Mouse (Mus musculus) testis, adult 2 months (tissue): ENCODE results near the gene Msrb3. TPM values are rescaled to one million over a fixed set of nuclear protein-coding genes. Genes with fewer than 3 reads are reported as not detected.

Experiments used
- H3K27ac ChIP-seq: fragments of 200-500 bp; 2 replicates; pipeline ENCODE4 v1.5.1; 2012; ENCODE audit warnings: low read depth, low read length; ENCODE audit not compliant: control insufficient read depth, insufficient read depth
- H3K27me3 ChIP-seq: fragments of 200-500 bp; 2 replicates; pipeline ENCODE4 v1.6.1; 2012; ENCODE audit warnings: mild to moderate bottlenecking, low read length, moderate library complexity; ENCODE audit not compliant: control insufficient read depth, insufficient read depth
- H3K36me3 ChIP-seq: fragments of 200-500 bp; 2 replicates; pipeline ENCODE4 v1.6.1; 2012; ENCODE audit warnings: mild to moderate bottlenecking, low read length; ENCODE audit not compliant: control insufficient read depth, insufficient read depth
- H3K4me1 ChIP-seq: fragments of 200-500 bp; 2 replicates; pipeline ENCODE4 v1.6.1; 2012; ENCODE audit warnings: low read length; ENCODE audit not compliant: control insufficient read depth, insufficient read depth
- H3K4me3 ChIP-seq: fragments of 200-500 bp; 2 replicates; pipeline ENCODE4 v1.5.1; 2012; ENCODE audit warnings: low read depth, mild to moderate bottlenecking, low read length, moderate library complexity, mixed read lengths; ENCODE audit not compliant: control insufficient read depth
- CTCF ChIP-seq: fragments of 200-500 bp; IDR thresholded peaks from 2 replicates; pipeline ENCODE4 v1.5.1; 2012; ENCODE audit warnings: low read depth, mild to moderate bottlenecking, inconsistent platforms, low read length, moderate library complexity; ENCODE audit not compliant: control insufficient read depth, insufficient read depth, insufficient replicate concordance
- POLR2A ChIP-seq: fragments of 200-500 bp; IDR thresholded peaks from 2 replicates; pipeline ENCODE4 v1.6.1; 2012; ENCODE audit warnings: low read depth, mild to moderate bottlenecking, inconsistent platforms, low read length, moderate library complexity; ENCODE audit not compliant: control insufficient read depth
- polyA plus RNA-seq: library from polyadenylated mRNA; depleted of rRNA; stranded (reverse); fragments of >200 nt; gene quantifications from 2 replicates; pipeline ENCODE4 v1.2.3, GENCODE M21; 2012

The Msrb3 gene
- polyA plus RNA-seq, 1 experiment = 35.1 TPM

DNA sequence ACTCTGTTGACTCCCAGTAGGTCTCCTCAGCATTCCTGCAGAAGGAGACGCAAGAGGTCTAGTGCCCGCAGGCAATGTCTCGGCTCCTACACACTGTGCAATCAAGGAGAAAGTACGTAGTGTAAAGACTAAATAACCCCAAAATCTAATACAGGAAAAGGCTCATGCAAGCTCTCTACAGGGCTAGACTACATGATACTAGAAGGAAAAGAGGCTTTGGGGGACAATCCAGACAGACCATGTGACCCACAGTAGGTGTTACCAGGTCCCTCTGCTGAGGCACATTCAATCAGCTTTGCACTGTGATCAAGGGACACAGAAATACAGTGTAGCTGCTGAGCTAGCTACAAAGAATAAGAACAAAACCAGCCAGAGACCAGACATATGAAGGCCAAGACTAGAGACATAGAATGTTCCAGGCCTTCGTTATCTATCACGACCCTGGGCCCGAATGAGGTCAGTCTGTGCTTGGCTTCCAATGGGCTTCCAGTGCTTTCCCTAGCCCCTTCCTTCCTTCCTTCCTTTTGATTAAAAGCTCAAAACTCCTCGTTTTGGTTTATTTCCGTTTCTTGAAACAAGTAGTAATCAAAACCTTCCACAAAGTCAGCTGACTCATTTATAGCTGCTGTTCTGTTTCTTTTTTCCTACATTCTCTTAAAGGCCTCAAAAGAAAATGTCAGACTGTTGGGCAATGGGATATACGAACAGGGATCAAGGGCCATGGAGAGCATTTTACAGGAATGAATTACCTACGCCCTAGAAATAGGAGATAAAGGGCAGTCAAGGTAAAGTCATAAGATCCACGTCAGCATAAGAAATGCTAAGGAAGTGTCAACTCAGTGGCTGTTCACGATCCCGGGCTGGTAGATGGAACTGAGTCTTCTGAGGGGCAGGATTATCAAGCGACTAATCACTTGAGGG is 3.7 kb downstream of the Msrb3 start:
- Histone ChIP-seq H3K27ac (no peak overlapping the region), H3K4me3 (peak overlapping the region; percentile 54; the same call in 1 of the 2 replicates), H3K4me1 (peaks cover 33% of the 10 kb centered on the region), H3K27me3 (no peaks in the 10 kb centered on the region; the same call in 1 of the 2 replicates), H3K36me3 (no peaks in the 10 kb centered on the region; the same call in 1 of the 2 replicates)
- no peak for TF ChIP-seq POLR2A
- TF ChIP-seq CTCF = no peak

- Histone ChIP-seq H3K4me1 (peaks cover 30% of the 10 kb centered on the region), H3K27ac (no peak overlapping the region), H3K36me3 (no peaks in the 10 kb centered on the region; the same call in 1 of the 2 replicates), H3K27me3 (no peaks in the 10 kb centered on the region; the same call in 1 of the 2 replicates), H3K4me3 (no peak overlapping the region)
- no peak for TF ChIP-seq CTCF
- TF ChIP-seq POLR2A = no peak
These were observed 5.0 kb downstream of the Msrb3 start for GRCm38 (mm10) chr10:120893938-120894337.

- Histone ChIP-seq H3K27me3 (no peaks in the 10 kb centered on the region), H3K36me3 (no peaks in the 10 kb centered on the region; the same call in 1 of the 2 replicates), H3K4me1 (peaks cover 17% of the 10 kb centered on the region), H3K27ac (no peak overlapping the region), H3K4me3 (no peak overlapping the region)
- TF ChIP-seq CTCF (no peak), POLR2A (no peak)
These were observed 7.8 kb downstream of the Msrb3 start for GRCm38 (mm10) chr10:120891131-120891530.

GRCm38 (mm10) chr10:120890592-120890991 is 8.3 kb downstream of the Msrb3 start:
- Histone ChIP-seq H3K27ac (no peak overlapping the region), H3K4me3 (no peak overlapping the region), H3K4me1 (peaks cover 13% of the 10 kb centered on the region), H3K27me3 (no peaks in the 10 kb centered on the region), H3K36me3 (no peaks in the 10 kb centered on the region)
- TF ChIP-seq CTCF (no peak), POLR2A (no peak)

DNA sequence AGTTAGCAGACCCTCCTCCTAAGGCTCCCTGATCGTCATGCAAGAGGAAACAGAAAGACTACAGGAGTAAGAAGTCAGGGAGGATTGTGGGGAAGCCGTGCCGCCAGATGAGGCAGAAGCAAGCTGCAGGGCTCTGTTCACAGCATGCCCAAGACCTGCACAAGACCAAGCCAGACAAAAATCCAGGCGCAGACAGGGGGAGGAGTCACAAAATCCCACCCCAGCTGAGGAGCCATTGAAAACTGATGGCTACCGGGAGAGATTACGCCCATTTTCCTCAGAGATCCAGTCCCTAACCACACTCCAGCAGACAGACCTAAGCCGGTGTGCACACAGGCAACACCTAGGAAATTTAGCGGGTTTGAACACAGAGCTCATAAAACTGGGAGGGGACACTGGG is 10.4 kb downstream of the Msrb3 start:
- no peak overlapping the region for H3K27ac ChIP-seq
- H3K4me1 ChIP-seq = peaks cover 4% of the 10 kb centered on the region
- H3K4me3 ChIP-seq = no peak overlapping the region
- TF ChIP-seq CTCF (no peak), POLR2A (no peak)
- H3K27me3 ChIP-seq = no peaks in the 10 kb centered on the region
- H3K36me3 ChIP-seq = no peaks in the 10 kb centered on the region

- Histone ChIP-seq H3K4me1 (peaks cover 2% of the 10 kb centered on the region), H3K27ac (no peak overlapping the region), H3K4me3 (no peak overlapping the region), H3K36me3 (no peaks in the 10 kb centered on the region), H3K27me3 (no peaks in the 10 kb centered on the region)
- TF ChIP-seq CTCF (no peak), POLR2A (no peak)
These were observed 14.7 kb downstream of the Msrb3 start for GRCm38 (mm10) chr10:120884220-120884619.

DNA sequence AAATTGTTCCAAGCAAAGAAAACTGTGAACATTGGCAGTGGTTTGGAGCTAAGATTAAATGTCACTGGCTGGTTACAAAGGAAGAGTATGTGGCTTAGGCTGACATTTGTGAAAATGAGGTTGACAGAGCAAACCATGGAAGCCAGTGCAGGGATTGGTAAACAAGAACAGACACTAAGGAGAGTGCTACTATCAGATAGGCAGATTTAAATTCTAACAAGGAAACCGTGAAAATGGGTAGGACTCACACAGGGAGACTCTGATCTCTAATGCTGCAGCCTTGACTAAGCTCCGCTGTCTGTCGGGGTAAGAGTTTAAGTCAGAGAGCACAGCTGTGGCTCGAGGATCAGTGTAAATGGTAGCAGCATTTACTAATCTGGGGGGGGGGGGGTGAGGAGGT is 15.2 kb downstream of the Msrb3 start:
- no peak overlapping the region for H3K27ac ChIP-seq
- H3K36me3 ChIP-seq = no peaks in the 10 kb centered on the region
- TF ChIP-seq CTCF = no peak
- no peak for TF ChIP-seq POLR2A
- H3K27me3 ChIP-seq = no peaks in the 10 kb centered on the region
- H3K4me3 ChIP-seq = no peak overlapping the region
- H3K4me1 ChIP-seq = peaks cover 2% of the 10 kb centered on the region
